Mouse (Mus musculus) forebrain, embryonic 10.5 days (tissue): ENCODE results near the gene Slc17a9. TPM values are rescaled to one million over a fixed set of nuclear protein-coding genes. Genes with fewer than 3 reads are reported as not detected.
A peak's percentile ranks its signal among the peaks of the same experiment; 100 is the strongest.

Experiments used
- DNase-seq: peaks from one replicate; pipeline ENCODE4 v3.0.0-alpha.2; 2017; ENCODE audit warnings: low spot score; ENCODE audit errors: extremely low spot score
- H3K27ac ChIP-seq: fragments of 300-500 bp; sonication (generic); 2 replicates; pipeline ENCODE4 v1.5.1; 2016; ENCODE audit warnings: mild to moderate bottlenecking
- H3K27me3 ChIP-seq: fragments of 300-500 bp; sonication (generic); 2 replicates; pipeline ENCODE4 v1.6.1; 2016; ENCODE audit warnings: mild to moderate bottlenecking; ENCODE audit not compliant: poor library complexity, severe bottlenecking
- H3K36me3 ChIP-seq: fragments of 300-500 bp; sonication (generic); replicated peaks from 2 replicates; pipeline ENCODE4 v1.6.1; 2016; ENCODE audit warnings: mild to moderate bottlenecking, moderate library complexity
- H3K4me1 ChIP-seq: fragments of 300-500 bp; sonication (generic); 2 replicates; pipeline ENCODE4 v1.6.1; 2016
- H3K4me3 ChIP-seq: fragments of 300-500 bp; sonication (generic); 2 replicates; pipeline ENCODE4 v1.5.1; 2016; ENCODE audit warnings: mild to moderate bottlenecking, moderate library complexity
- H3K9me3 ChIP-seq: fragments of 300-500 bp; sonication (generic); 2 replicates; pipeline ENCODE4 v1.6.1; 2016; ENCODE audit warnings: mild to moderate bottlenecking, moderate library complexity
- WGBS: fragments of 180-500 bp; shearing (Covaris S2); methylation state at CpG from one replicate; pipeline ENCODE4 v1.1.7; 2016; 5-methylcytosine and 5-hydroxymethylcytosine counted together
- polyA plus RNA-seq: library from polyadenylated mRNA; unstranded; fragments of >200 nt; fragmentation: Nextera tagmentation; extraction: Ambion mirVana; gene quantifications from 2 replicates; pipeline ENCODE4 v1.2.1, GENCODE M21; 2016

Slc17a9 gene
- polyA plus RNA-seq = 0.46 and 0.95 TPM in 2 replicates

GRCm38 (mm10) chr2:180724585-180725413 lies at the start of gene Slc17a9:
Slc17a9 (plus strand) TSS chr2:180725263.
- 6% methylated on average over 18 of the region's 18 CpGs for WGBS
- Histone ChIP-seq H3K36me3 (peaks cover 47% of the 10 kb centered on the region), H3K9me3 (no peaks in the 10 kb centered on the region), H3K27ac (no peak within 1 kb of the TSS), H3K27me3 (no peaks in the 10 kb centered on the region), H3K4me1 (peaks cover 14% of the 10 kb centered on the region), H3K4me3 (no peak within 1 kb of the TSS; the same call in 1 of the 2 replicates)
- DNase-seq = no peak

GRCm38 (mm10) chr2:180676706-180677105 lies 48.4 kb upstream of the Slc17a9 start:
- H3K9me3 ChIP-seq = no peaks in the 10 kb centered on the region
- peaks cover 60% of the 10 kb centered on the region for H3K36me3 ChIP-seq
- DNase-seq = no peak
- 95% methylated on average over 2 of the region's 2 CpGs for whole genome bisulfite sequencing
- H3K4me1 ChIP-seq = no peaks in the 10 kb centered on the region
- no peaks in the 10 kb centered on the region for H3K27me3 ChIP-seq
- no peak overlapping the region for H3K4me3 ChIP-seq
- no peak overlapping the region for H3K27ac ChIP-seq

GRCm38 (mm10) chr2:180678609-180679140 lies 46.4 kb upstream of the Slc17a9 start:
- DNase-seq = peak; percentile 50
- H3K4me3 ChIP-seq = no peak overlapping the region
- no peaks in the 10 kb centered on the region for H3K27me3 ChIP-seq
- H3K27ac ChIP-seq = no peak overlapping the region
- no peaks in the 10 kb centered on the region for H3K9me3 ChIP-seq
- no peaks in the 10 kb centered on the region for H3K4me1 ChIP-seq
- H3K36me3 ChIP-seq = peaks cover 60% of the 10 kb centered on the region
- WGBS = 28% methylated on average over 4 of the region's 4 CpGs

- H3K27ac ChIP-seq = no peak overlapping the region
- H3K36me3 ChIP-seq = peaks cover 68% of the 10 kb centered on the region
- H3K4me3 ChIP-seq = no peak overlapping the region
- H3K4me1 ChIP-seq = no peaks in the 10 kb centered on the region
- H3K27me3 ChIP-seq = no peaks in the 10 kb centered on the region
- H3K9me3 ChIP-seq = no peaks in the 10 kb centered on the region
- no peak for DNase-seq
- WGBS = 69% methylated on average over 2 of the region's 2 CpGs
Measured at GRCm38 (mm10) chr2:180681225-180681624, 43.8 kb upstream of the Slc17a9 start.

GRCm38 (mm10) chr2:180683524-180683923 lies 41.5 kb upstream of the Slc17a9 start:
- Histone ChIP-seq H3K27me3 (no peaks in the 10 kb centered on the region), H3K27ac (no peak overlapping the region), H3K36me3 (peaks cover 91% of the 10 kb centered on the region), H3K9me3 (no peaks in the 10 kb centered on the region), H3K4me3 (no peak overlapping the region), H3K4me1 (no peaks in the 10 kb centered on the region)
- no peak for DNase-seq
- WGBS = 95% methylated on average over 2 of the region's 2 CpGs

- no peaks in the 10 kb centered on the region for H3K4me1 ChIP-seq
- peaks cover 96% of the 10 kb centered on the region for H3K36me3 ChIP-seq
- no peak overlapping the region for H3K27ac ChIP-seq
- H3K9me3 ChIP-seq = no peaks in the 10 kb centered on the region
- no peak overlapping the region for H3K4me3 ChIP-seq
- H3K27me3 ChIP-seq = no peaks in the 10 kb centered on the region
- no peak for DNase-seq
- 95% methylated on average over 4 of the region's 4 CpGs for WGBS
Measured at GRCm38 (mm10) chr2:180684031-180684430, 41.0 kb upstream of the Slc17a9 start.

GRCm38 (mm10) chr2:180689841-180690240 lies 35.2 kb upstream of the Slc17a9 start:
- WGBS = 91% methylated on average over 5 of the region's 5 CpGs
- H3K4me1 ChIP-seq = peaks cover 17% of the 10 kb centered on the region
- DNase-seq = no peak
- H3K27ac ChIP-seq = no peak overlapping the region
- no peak overlapping the region for H3K4me3 ChIP-seq
- H3K27me3 ChIP-seq = no peaks in the 10 kb centered on the region
- no peaks in the 10 kb centered on the region for H3K9me3 ChIP-seq
- H3K36me3 ChIP-seq = peaks cover 69% of the 10 kb centered on the region

GRCm38 (mm10) chr2:180692630-180693029 lies 32.4 kb upstream of the Slc17a9 start:
- DNase-seq = peak; percentile 32
- H3K27ac ChIP-seq = peak overlapping the region; percentile 71
- 0% methylated on average over 1 of the region's 1 CpGs for WGBS
- H3K4me3 ChIP-seq = peak overlapping the region; percentile 30
- H3K36me3 ChIP-seq = peaks cover 41% of the 10 kb centered on the region
- no peaks in the 10 kb centered on the region for H3K9me3 ChIP-seq
- no peaks in the 10 kb centered on the region for H3K27me3 ChIP-seq
- peaks cover 19% of the 10 kb centered on the region for H3K4me1 ChIP-seq

- Histone ChIP-seq H3K9me3 (no peaks in the 10 kb centered on the region), H3K36me3 (peaks cover 15% of the 10 kb centered on the region), H3K4me1 (peaks cover 28% of the 10 kb centered on the region), H3K27me3 (no peaks in the 10 kb centered on the region), H3K4me3 (no peak overlapping the region), H3K27ac (no peak overlapping the region)
- no peak for DNase-seq
- 89% methylated on average over 2 of the region's 2 CpGs for WGBS
Measured at GRCm38 (mm10) chr2:180695176-180695575, 29.9 kb upstream of the Slc17a9 start.

GRCm38 (mm10) chr2:180700457-180700856 lies 24.6 kb upstream of the Slc17a9 start:
- Histone ChIP-seq H3K4me1 (peaks cover 41% of the 10 kb centered on the region), H3K36me3 (peaks cover 10% of the 10 kb centered on the region), H3K27me3 (no peaks in the 10 kb centered on the region), H3K4me3 (peak overlapping the region; percentile 95), H3K27ac (peak overlapping the region; percentile 97; the same call in 1 of the 2 replicates), H3K9me3 (no peaks in the 10 kb centered on the region)
- WGBS = 84% methylated on average over 5 of the region's 5 CpGs
- no peak for DNase-seq

GRCm38 (mm10) chr2:180701053-180701766 lies 23.9 kb upstream of the Slc17a9 start:
- H3K4me3 ChIP-seq = peak overlapping the region; percentile 95
- no peaks in the 10 kb centered on the region for H3K9me3 ChIP-seq
- 6% methylated on average over 26 of the region's 26 CpGs for WGBS
- H3K36me3 ChIP-seq = peaks cover 18% of the 10 kb centered on the region
- H3K27me3 ChIP-seq = no peaks in the 10 kb centered on the region
- H3K27ac ChIP-seq = peak overlapping the region; percentile 97
- DNase-seq = no peak
- peaks cover 39% of the 10 kb centered on the region for H3K4me1 ChIP-seq

- DNase-seq = peak; percentile 91
- under 1% methylated on average over 66 of the region's 66 CpGs for WGBS
- Histone ChIP-seq H3K4me1 (peaks cover 39% of the 10 kb centered on the region), H3K27ac (peak overlapping the region; percentile 97), H3K4me3 (peak overlapping the region; percentile 95), H3K36me3 (peaks cover 26% of the 10 kb centered on the region), H3K9me3 (no peaks in the 10 kb centered on the region), H3K27me3 (no peaks in the 10 kb centered on the region)
Measured at GRCm38 (mm10) chr2:180701767-180702621, 23.1 kb upstream of the Slc17a9 start.
